Mouse (Mus musculus) stomach, postnatal 0 days (tissue): ENCODE results near the gene Oard1.

ENCODE experiments used
- CTCF ChIP-seq: IDR thresholded peaks from 2 replicates; pipeline ENCODE4 v1.5.1; 2016; ENCODE audit warnings: antibody characterized with exemption, low read depth, mild to moderate bottlenecking, moderate library complexity
- EP300 ChIP-seq: optimal IDR thresholded peaks from 2 replicates; pipeline ENCODE3; 2016; ENCODE audit warnings: antibody characterized with exemption

DNA sequence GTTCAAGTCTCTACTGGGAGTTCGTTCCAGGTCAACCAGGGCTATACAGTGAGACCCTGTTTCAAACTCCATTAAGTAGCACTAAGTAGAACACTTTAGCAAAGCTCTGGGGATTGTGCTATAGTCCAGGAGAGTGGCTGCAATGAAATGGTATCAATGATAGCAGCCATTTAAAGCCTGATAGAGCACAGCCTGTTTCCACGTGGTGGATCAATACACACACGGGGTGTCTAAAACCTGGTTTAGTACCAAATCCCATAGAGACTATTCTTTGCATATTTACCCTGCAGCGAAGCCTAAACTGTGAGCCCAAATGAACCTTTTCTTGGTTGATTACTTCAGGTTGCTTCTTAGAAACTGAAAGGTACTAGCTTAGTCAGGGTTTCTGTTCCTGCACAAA is 8.1 kb upstream of the Oard1 start:
- no peak for TF ChIP-seq CTCF
- no peak for TF ChIP-seq EP300
